Mouse (Mus musculus): Measurements from ENCODE around the gene Tln2.

DNA sequence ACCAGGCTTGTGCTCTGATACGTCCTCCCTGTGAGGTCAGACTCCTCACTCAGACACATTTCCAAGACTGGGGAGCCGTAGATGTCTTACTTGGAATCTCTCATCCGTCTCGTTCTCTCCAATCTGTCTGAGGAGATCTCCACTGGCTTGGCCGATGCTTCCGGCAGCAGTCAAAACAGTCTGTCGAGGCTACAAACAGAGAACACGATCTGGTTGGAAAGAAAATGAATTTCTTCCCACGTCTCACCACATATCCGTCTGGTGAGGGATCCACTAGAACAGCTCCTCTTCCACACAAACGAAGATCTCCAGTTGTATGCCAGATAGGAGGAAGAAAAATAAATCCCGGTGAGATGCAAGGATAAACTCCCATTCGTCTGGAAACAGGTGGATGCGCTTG, 205.1 kb downstream of the Tln2 start:
- TF ChIP-seq GATA1 (IDR thresholded peaks at IDR 0.05; ENCODE audit: low read length) (no peak), TAL1 (IDR thresholded peaks at IDR 0.05; ENCODE audit: low read length) (no peak)
